Mouse (Mus musculus) ovary, postnatal 14 days (tissue): ENCODE results near the gene St6galnac3.

ENCODE experiments used
- DNase-seq: peaks from one replicate; pipeline ENCODE4 v3.0.0; 2022; ENCODE audit warnings: low spot score

Gene St6galnac3

DNA sequence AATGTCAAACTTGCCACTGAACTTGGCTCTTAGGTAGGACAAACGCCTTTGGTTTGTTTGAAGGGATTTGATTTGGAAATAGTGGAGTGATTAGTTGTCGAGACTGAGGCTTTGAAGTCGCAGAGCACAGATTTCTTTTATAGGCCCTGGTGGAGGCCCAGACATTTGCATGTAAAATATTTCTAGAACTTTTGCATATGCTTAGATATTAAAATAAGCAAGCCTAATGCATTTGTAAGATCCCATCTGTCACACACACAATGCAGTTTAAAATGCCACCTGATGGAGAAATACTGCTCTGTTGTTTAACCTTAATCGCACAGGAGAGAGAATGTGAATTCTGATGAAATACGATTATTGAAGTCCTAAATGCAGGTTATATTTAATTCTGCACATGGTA, 380.0 kb downstream of the St6galnac3 start:
- no peak for DNase-seq

DNA sequence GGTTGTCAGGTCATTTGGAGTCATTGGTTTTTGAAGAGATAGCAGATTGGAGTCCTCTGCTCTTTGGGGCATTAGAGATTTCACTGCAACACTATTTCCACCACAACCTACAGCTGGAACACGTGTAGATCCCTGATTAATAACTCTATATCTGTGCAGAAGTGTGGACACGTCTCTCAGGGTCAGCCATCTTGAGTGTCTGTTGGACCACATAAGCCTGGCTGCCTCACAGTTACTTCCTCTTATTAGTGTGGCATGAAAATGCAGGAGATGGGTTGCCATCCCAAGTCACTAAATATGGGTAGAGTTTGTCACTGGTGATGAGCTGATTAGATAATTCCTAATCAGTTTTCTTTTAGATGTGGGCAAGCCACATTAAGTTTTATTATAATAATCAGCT, 385.0 kb downstream of the St6galnac3 start:
- no peak for DNase-seq

DNA sequence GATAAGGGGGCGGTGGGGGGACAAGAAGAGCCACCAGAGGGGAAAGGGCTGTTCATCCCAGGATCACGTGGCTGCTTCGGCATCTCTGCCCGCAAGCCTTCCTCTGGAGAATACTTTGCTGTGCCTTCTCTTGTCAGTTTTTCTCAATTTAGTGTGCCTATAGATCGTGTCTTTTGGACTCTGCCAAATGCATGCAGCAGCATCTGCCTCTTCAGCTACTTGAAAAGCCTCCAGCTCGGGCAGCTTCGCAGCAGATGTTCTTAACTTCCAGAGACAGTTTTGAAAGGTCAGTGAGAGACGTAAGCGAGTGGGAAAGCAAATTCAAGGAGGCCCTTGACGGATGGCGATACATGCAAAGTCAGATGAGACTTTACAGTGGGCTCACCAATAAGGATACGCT, 385.9 kb downstream of the St6galnac3 start:
- no peak for DNase-seq

DNA sequence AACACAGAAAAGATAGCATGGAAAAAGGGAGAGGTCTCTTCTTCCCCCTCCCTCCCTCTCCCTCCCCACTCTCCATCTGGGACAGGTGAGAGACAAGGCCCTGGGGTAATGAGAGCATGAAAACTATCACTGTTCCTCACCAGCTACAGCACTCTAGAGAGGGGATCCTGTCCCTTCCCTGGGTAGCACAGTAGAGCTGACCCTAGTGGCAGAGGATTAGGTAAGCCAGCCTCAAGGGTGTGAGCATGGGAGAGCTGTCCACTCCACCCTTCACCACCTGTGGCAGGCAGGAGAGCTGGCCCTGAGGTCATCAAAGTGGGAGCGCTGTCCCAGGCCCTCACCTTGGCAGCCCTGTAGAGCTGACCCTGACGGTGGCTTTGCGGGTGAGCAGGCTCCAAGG, 387.2 kb downstream of the St6galnac3 start:
- DNase-seq: no peak

DNA sequence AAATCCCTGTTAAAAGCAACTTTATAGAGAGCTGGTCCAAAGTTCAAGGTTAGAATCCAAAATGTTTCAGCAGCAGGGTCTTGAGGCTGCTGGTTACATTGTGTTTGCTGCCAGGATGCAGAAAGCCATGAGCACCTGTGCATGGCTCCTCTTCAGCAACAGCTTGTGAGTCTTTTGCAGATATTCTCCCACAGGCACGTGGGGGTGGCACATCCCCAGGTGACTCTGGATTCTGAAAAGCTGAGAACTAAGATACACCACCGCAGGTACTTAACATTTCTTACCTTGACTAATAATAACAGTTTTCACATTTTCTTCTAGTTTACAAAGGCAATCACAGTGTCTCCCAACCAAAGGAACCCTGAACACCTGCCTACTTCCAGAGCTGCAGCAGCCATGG, 387.8 kb downstream of the St6galnac3 start:
- no peak for DNase-seq

DNA sequence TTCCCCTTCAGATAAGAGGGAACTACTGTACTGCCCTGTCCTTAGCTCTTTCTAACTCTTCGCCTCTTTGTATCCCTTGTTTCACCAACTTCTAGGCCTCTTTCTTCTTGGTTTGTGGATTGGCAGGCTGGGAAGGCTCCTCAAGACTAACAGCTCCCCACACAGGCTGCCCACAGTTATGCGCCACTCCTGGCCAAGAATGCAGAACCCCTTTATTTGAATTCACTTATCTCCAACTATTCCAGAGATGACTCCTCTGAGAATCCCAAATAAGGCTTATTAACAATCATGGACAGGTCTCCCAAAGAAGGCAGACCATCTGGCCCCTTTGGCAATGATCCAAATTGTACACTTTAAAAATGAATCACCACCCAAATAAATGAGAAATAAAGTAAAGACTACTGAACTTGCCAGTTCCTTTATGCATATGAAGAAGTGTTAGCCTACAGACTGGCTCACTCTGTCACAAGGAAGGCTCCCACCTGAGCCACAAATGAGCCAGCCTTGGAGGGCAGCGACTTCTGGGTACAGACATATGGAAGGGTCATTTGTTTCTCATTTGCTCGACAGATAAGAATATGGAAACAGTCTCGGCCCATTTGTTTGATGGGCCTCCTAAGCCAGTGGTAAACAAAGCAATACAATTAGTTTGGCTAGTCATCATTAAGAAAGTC, 390.7 kb downstream of the St6galnac3 start:
- no peak for DNase-seq

DNA sequence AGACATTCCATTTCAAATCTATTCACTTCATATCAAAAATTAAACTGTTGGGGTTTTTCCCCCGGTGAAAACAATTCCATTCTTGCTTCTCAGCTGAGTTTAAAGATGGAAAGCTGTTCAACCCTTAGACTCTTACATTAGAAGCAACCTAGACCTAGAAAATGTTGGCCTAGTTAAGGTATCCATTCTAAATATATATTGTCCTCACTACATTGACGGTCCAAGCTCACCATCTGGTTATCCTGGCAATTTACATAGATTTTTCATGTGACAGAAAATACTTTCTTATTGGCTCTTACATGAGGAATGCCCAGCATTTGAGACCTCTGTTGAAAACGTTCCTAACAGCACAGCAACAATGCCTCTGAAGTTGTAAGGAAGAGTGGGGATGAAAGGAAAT, 400.7 kb downstream of the St6galnac3 start:
- no peak for DNase-seq

DNA sequence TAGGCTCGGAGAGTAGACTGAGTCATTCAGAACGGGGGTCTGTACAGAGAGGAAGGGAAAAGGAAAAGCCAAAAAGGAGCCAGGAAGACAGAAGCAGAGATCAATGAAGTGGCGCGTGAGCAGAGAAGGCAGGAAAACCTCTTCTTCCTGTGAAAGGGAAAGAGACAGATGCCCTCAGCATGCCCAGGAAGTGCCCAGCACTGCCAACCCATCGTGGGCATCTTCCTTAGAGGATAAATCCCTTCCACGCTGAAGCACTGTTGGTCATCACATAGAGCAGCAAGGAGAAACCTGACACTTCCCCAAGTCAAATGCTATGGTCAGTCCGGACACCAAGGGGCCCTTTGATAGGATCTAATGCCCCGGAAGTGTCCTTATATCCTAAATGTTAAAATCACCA, 401.5 kb downstream of the St6galnac3 start:
- DNase-seq: no peak

DNA sequence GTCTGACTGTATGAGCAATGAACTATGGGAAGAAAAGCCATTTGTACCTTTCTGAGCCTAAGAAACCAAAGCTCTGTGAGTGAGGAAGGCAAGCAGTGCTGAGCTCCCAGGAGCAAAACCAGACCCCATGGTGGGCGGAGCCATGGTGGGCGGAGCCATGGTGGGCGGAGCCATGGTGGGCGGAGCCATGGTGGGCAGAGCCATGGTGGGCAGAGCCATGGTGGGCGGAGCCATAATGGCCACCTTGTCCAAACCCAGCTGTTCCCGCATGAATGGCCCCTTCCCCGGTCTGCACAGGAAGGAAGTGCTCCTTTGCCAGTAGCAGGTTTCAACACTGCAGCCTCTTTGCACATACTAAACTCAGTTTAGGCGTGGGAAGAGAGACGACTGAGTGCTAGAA, 411.4 kb downstream of the St6galnac3 start:
- DNase-seq: no peak

DNA sequence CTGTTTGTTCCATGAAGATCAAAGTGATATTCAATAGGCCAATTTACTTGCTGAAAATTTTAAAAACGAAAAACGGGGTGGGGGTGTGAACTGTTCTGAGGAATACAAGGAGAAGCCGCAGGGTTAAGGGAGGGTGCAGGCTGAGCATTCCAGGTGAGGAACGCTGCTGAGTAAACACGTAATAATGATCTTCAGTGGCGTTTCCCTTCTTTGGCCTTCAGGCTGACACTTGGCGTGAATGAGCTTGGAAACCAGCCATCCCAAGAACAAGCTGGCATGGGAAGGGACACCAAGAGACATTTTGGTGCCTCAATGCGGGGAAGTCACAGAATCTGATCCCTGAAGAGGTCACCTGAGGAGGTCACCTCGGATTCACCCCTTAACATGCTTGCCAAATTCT, 411.8 kb downstream of the St6galnac3 start:
- no peak for DNase-seq

DNA sequence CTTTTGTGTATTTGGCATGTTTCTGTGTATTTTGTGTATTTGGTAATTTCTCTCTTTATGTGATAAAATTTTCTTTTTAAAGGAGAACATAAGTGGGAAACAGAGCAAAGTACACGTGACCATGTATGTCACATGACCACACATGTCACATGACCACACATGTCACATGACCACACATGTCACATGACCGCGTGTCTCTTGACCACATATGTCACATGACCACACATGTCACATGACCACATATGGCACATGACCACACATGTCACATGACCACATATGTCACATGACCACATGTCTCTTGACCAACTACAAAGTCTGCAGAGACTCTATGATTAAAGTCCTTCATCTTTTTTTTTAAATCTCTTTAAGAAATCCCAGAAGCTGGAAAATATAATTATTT, 413.0 kb downstream of the St6galnac3 start:
- no peak for DNase-seq

DNA sequence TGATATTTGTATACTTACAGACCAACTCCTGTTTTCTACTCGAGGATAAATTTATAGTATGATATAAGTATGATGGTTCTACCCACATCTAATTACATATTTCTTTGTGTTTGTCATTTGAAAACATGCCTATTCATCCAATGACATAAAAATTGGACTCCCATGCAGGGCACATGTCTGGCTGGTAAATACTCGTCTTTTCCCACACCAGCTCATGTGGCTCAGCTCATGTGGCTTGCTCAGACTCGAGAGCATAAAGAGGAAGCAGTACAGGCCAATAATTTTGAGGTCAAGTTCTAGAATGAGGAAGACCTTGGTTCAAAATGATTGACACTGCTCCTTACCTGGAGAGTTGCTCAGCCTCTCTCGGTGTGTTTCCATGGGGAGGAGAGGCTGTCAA, 416.6 kb downstream of the St6galnac3 start:
- no peak for DNase-seq

DNA sequence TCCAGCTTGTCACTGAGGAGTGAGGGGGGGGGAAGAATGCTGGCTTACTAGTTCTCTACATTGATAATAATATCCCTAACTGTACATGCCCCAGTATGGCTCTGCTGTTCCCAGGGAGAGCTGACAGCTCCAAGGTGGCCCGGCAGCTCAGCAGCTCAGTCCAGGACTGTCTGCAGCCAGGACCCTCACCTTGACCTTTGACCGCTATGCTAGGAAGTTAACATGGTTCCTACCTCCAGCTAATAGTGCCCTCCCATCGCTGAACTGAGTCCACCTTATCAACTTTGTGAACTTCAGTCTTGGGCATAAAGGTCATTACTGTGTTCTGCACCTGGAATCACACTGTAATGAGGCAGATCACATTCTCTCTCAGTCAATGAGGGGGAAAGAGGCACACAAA, 419.8 kb downstream of the St6galnac3 start:
- DNase-seq: no peak

DNA sequence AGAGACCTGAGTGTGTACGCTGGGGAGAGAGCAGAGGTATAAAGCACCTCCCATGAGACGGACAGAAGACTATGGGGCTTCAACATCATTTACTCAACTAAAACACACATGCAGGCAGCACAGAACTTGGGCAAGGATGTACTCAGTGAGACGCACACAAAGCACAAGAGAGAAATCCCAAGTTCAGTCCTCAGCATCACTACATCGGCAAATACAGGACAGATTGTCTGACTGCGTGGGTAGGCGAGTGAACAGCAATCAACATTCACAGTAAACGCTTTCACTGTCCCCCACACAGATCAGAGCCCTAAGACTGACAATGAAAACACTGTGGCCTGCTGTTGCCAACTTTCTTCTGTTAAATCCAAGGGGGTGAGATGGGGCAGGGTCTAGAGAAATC, 422.6 kb downstream of the St6galnac3 start:
- no peak for DNase-seq

DNA sequence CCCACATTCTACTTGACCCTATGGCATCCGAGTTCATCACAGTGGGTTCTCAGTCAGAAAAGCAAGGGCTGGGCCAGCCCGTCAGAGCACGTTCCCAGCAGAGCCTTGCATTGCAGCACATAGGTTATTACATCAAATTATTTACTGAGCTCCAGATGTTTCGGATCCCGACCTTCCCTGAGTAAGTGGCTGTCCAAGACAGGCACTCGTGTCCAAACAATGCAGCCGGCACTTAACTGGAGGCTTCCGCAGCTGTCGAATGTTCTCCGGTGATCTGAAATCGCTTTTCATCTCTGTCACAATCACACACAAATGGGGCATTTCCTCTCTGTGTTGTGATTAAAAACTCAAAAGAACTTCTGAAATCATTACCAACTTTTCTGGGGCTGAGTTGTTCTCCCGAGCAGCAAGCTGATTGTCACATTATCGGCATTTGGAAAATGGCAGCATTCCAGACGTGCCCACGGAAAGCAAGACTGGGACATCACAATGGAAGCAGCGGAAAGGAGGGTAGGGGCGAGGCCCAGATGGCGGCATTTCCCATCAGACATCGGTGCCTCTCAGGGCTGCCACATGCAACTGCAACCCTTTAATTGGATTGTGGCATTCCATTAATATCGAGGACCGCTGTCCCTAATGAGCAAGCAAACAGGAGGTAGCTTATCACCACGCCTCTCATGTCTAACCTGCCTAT, 428.5 kb downstream of the St6galnac3 start:
- DNase-seq: no peak

DNA sequence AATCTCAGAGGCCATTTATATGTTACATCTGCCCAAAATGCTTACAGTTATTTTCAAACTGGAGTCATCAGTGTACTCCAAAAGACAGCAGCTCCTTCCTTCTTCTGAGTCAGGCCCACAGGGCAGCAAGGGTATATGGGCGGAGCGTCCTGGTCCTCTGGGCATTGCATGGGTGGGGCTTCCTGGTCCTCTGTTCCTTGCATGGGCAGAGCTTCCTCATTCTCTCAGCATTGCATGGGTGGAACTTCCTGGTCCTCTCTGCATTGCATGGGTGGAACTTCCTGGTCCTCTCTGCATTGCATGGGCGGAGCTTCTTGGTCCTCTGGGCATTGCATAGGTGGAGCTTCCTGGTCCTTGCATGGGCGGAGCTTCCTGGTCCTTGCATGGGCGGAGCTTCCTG, 432.1 kb downstream of the St6galnac3 start:
- DNase-seq: no peak

DNA sequence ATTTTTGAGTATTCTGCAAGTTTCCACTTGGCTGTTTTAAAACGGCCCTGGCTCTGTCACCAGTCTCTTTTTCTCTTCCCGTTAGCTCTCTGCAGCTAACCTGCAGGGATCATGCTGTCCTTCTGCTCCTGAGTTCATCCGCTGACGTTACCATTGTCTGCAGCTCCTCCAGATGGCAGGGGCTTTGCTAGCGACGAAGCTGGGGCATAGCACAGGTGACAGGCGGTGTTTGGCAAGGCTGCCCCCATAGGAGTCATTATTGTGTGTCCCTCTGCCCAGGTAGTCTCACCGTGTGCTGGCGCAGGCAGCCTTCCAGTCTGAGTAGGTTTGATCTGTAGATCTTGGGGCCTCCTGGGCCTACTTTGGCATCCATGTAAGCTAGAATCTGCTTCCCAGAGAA, 432.6 kb downstream of the St6galnac3 start:
- no peak for DNase-seq

DNA sequence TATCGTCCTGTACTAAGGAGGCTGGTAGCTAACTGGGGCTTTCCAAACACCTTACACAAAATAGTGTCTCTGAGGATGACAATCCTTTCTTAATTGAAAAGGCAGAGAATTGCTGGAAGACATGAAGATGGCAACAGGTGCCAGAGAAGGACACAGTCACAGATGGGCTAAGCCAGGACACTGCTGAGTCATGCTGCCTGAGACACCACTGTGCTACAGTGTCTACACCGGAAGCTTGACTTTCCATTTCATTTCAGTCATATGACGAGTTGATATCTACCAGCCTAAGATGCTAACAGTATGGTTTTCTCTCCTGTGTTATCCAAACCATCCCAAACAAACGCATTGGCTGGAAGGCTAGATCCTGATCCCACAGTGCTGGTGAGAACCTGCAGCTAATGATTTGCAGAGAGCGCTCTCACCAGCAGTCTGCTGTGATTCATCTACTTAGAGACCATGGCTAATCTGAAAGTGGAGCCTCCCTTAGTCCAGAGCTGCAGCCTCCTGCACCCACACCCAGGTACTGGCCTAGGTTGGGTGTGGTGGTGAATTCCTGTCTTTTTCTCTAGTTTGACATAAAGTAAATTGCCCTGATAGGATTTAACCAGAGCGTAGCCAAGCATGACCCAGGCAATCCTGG, 433.4 kb downstream of the St6galnac3 start:
- DNase-seq: no peak

DNA sequence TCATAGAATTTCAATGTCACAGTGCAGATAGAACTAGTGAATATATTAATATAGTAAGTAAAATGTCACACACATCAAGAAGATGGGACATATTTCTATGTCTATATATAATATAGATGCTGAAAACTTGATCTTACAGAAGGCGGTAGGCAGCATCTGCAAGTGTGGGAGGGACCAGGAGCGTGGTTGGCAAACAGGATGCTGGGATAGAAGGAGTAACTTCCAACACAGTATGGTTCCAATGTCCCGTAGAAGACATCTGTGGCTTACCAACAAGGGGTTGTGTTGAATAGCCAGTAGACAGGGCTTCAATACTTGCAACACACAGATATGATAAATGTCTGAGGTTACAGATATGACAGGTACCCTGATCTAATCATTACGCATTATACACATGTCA, 435.0 kb downstream of the St6galnac3 start:
- DNase-seq: no peak

DNA sequence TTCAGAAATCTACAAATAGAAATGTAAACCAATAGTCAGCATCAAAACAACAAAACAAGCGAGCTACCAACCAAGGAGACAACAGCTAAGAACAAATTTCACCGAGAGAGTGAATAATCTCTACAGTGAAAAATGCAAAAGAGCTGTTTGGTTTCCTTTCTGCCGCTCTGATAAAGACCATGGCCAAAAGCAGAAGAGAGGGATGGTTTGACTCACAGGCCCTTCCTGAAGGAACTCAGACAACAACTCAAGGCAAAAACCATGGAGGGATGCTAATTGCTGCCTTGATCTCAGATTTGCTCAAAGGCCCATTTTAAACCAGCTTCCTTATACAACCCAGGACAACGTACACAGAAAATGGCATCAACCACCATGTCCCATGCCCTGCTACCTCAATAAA, 437.4 kb downstream of the St6galnac3 start:
- DNase-seq: no peak

DNA sequence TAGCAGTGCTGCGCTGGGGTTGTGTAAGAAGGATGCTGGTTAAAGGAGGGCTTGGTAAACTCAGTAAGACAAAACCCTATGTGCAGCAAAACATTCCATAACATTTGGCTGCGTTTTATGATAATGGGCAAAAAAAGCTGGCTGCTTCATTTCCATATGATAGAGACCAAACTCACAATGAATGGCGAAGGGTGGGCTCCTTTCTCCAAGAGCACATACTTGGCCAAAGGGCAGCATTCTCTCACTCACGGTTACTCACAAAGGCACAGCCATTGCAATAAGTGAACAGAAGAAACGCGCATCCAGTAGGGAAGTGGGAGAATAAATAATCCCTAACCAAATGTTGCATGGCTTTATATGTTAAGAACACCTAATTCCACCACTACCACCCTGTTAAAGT, 437.9 kb downstream of the St6galnac3 start:
- no peak for DNase-seq

DNA sequence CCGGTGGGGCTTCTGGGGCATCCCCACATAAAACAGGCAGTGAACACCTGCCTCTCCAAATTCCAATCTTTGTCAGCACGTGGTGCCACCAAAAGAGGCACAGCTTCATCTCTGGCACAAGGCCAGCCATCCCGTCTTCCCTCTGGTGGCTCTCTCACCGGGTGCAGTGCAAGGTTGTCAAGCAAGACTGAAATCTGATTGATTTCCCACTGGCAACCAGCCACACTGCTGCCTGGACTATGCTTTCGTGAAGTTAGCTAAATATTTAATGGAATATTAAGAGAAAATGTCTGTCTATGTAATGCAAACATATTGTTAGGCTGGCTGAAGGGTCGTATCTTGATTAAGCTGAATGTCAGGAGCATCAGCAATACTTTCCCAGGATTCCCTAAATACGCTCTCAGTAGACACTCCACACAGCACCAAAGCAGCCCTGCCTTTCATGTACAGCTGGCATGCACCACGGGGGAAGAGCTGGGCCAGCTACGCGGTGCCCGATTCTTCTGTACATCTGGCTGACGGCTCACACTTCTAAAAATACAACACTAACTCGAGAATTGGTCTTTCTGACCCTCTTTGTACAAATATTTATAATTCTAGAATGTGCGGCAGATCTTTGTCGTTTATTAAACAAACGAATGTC, 442.7 kb downstream of the St6galnac3 start:
- no peak for DNase-seq

DNA sequence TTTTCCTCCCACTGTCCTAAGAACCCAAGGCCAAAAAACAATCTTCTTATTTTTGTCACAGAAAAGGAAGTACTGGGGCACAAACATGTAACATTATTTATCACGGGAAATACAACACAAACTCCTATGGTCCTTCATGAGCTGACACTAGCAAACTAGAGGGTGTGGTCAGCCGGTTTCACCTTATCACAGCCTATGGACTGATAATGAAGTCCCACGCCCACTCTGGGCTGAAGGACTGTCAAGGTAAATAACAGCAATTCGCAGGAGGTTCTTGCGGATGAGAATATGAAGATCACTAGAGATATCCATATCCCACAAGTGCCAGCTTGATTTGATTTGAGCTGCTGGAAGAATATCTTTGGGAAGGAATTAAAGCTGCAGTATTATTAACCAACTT, 446.7 kb downstream of the St6galnac3 start:
- no peak for DNase-seq
